Mouse (Mus musculus): ENCODE results near the gene Lsm14b. TPM values are rescaled to one million over a fixed set of nuclear protein-coding genes. Genes with fewer than 3 reads are reported as not detected.

The Lsm14b gene
- polyA plus RNA-seq, 1 experiment from 2014 or later, result 2.0 TPM

DNA sequence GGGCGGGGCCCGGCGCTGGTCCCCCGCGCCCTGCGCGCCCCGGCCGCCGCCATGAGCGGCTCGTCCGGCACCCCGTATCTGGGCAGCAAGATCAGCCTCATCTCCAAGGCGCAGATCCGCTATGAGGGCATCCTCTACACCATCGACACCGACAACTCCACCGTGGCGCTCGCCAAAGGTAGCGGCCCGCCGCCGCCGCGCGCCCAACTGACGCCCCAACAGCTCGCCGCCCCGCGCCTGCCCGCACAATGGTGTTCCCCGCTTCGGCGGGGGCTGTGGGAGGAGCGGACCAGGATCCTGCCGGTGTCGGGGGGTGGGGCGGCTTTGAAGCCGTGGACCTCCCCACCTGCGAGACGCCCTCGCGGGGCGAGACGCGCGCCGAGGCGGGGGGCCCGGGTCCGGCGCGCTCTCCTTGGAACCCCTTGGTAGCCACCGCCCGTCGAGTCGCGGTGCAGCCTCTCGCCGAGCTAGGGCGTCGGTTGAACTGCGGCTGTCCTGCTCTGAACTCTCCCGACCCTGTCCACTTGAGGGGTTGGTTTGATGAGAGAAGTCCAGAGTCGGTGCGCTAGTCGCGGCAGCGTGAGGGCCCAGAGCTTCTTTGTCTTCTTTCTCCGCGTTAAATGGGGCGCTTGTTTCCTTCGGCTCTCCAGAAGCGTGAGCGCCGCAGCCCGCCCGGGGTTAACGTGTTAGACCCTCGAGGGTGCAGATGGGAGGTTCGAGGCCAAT is 511 bp downstream of the Lsm14b start:
- under 1% methylated on average over 84 of the region's 84 CpGs for WGBS
- no peaks in the 10 kb centered on the region for H3K36me3 ChIP-seq (ENCODE audit: control insufficient read depth, insufficient read depth, low read length)
- ATAC-seq (ENCODE audit: insufficient read depth, low FRiP score), result peak; percentile 3; the same call in 1 of the 2 replicates

DNA sequence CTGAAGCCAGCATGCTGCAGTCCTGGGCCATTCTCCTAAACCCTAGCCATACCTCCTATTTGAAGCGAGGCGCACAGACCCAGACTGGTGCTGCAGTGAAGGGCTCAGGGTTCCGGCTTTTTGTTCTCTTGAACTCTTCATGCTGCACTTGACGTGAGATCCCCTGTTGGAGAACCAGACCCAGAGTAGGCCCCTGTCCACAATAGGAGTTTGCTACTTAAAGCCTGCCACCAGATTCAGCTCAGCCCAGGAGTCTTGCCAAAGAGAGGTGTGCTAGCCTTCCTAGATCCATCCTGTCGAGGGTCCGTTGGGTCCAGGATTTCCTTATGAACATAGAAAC is 1.0 kb downstream of the Lsm14b start:
- 0 out of 2 replicates have a peak overlapping the region, but pooled peaks have one; percentile 90 for H3K27ac ChIP-seq (ENCODE audit: low read length)

More for the DNA sequence above, 511 bp downstream of the Lsm14b start:
- peaks cover 8% of the 10 kb centered on the region for H3K27me3 ChIP-seq (ENCODE audit: control insufficient read depth, insufficient read depth, low read length)
- H3K9me3 ChIP-seq (replicated peaks; ENCODE audit: control insufficient read depth, low read length), result no peaks in the 10 kb centered on the region
- H3K9ac ChIP-seq (ENCODE audit: low read length), result peak overlapping the region; percentile 93
- H3K4me1 ChIP-seq (ENCODE audit: control insufficient read depth, insufficient read depth, low read length), result peaks cover 24% of the 10 kb centered on the region
- H3K27ac ChIP-seq (ENCODE audit: low read length), result peak overlapping the region; percentile 90
- H3K4me2 ChIP-seq (ENCODE audit: low read depth, low read length), result peak overlapping the region; percentile 92
- H3K4me3 ChIP-seq (replicated peaks; ENCODE audit: low read length), result peak overlapping the region; percentile 92

DNA sequence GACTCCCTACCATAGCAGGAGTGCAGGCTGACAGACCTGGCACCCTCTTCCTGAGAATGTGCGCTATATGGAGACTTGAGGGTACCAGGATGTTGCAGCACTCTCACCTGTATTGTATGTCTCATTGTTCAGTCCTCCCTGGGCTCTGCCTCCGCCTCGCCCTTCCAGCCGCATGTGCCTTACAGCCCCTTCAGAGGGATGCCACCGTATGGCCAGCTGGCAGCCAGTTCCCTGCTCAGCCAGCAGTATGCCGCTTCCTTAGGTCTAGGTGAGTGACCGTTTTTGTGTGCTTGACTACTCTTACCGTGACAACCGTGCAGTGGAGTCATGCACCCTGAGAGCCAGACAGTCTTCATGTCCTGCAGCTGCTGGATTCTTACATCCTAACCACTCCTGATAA is 3.0 kb downstream of the Lsm14b start:
- Histone ChIP-seq H3K4me2 (ENCODE audit: low read depth, low read length) (0 out of 2 replicates have a peak overlapping the region, but pooled peaks have one; percentile 92), H3K9me3 (replicated peaks; ENCODE audit: control insufficient read depth, low read length) (no peaks in the 10 kb centered on the region), H3K27ac (ENCODE audit: low read length) (no peak overlapping the region), H3K4me3 (replicated peaks; ENCODE audit: low read length) (no peak overlapping the region), H3K9ac (ENCODE audit: low read length) (no peak overlapping the region), H3K27me3 (ENCODE audit: control insufficient read depth, insufficient read depth, low read length) (peaks cover under 1% of the 10 kb centered on the region; the same call in 1 of the 2 replicates), H3K36me3 (ENCODE audit: control insufficient read depth, insufficient read depth, low read length) (peaks cover 11% of the 10 kb centered on the region; the same call in 1 of the 2 replicates), H3K4me1 (ENCODE audit: control insufficient read depth, insufficient read depth, low read length) (peaks cover 24% of the 10 kb centered on the region)
- 70% methylated on average over 9 of the region's 9 CpGs for WGBS
- ATAC-seq (ENCODE audit: insufficient read depth, low FRiP score), result no peak

More for the DNA sequence above, 1.0 kb downstream of the Lsm14b start:
- WGBS, result 5% methylated on average over 6 of the region's 6 CpGs
- Histone ChIP-seq H3K4me2 (ENCODE audit: low read depth, low read length) (peak overlapping the region; percentile 92), H3K9me3 (replicated peaks; ENCODE audit: control insufficient read depth, low read length) (no peaks in the 10 kb centered on the region), H3K4me3 (replicated peaks; ENCODE audit: low read length) (peak overlapping the region; percentile 92), H3K27me3 (ENCODE audit: control insufficient read depth, insufficient read depth, low read length) (peaks cover 7% of the 10 kb centered on the region), H3K36me3 (ENCODE audit: control insufficient read depth, insufficient read depth, low read length) (no peaks in the 10 kb centered on the region), H3K9ac (ENCODE audit: low read length) (peak overlapping the region; percentile 93), H3K4me1 (ENCODE audit: control insufficient read depth, insufficient read depth, low read length) (peaks cover 24% of the 10 kb centered on the region)
- ATAC-seq (ENCODE audit: insufficient read depth, low FRiP score), result no peak

DNA sequence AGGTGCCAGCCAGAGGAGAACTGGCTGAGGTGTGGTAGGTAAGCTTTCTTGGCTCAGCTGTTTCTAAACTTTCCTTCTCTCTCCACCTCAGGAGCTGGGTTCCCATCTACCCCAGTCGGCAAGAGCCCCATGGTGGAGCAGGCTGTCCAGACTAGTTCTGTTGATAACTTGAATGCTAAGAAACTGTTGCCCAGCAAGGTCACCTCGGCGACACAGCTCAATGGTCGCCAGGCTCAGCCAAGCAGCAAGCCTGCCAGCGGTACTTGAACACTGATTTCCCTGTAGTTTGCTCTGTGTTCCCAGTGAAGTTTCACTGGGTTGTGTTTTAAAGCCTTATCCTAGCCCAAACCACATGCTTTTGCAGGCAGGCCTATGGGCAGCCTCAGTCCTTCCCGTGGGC is 6.5 kb downstream of the Lsm14b start:
- no peak overlapping the region for H3K9ac ChIP-seq (ENCODE audit: low read length)
- H3K4me3 ChIP-seq (replicated peaks; ENCODE audit: low read length), result no peak overlapping the region
- no peak overlapping the region for H3K27ac ChIP-seq (ENCODE audit: low read length)
- H3K4me2 ChIP-seq (ENCODE audit: low read depth, low read length), result no peak overlapping the region
- 87% methylated on average over 6 of the region's 6 CpGs for WGBS
- ATAC-seq (ENCODE audit: insufficient read depth, low FRiP score), result no peak
- peaks cover 16% of the 10 kb centered on the region for H3K36me3 ChIP-seq (ENCODE audit: control insufficient read depth, insufficient read depth, low read length)
- peaks cover 14% of the 10 kb centered on the region for H3K4me1 ChIP-seq (ENCODE audit: control insufficient read depth, insufficient read depth, low read length)
- no peaks in the 10 kb centered on the region for H3K27me3 ChIP-seq (ENCODE audit: control insufficient read depth, insufficient read depth, low read length)
- no peaks in the 10 kb centered on the region for H3K9me3 ChIP-seq (replicated peaks; ENCODE audit: control insufficient read depth, low read length)

DNA sequence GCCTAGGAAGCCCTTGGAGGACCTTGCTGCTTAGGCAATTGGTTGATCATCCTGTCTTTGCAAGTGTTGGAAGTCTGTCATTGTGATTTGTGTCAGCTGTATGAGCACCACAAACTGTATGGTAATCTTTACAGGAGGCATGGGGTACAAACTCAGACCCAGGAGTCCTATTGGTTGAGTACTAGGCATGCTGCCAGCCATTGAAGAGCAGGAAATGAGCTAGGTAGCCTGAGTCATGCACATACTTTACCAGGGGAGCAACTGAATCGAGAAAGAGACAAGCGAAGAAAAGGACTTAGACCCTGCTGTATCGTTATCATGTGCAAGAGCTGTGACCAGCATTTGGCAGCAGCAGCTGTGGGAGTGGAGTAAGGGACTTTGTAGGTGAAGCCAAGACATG is 8.1 kb downstream of the Lsm14b start:
- H3K4me3 ChIP-seq (replicated peaks; ENCODE audit: low read length), result no peak overlapping the region
- H3K9ac ChIP-seq (ENCODE audit: low read length), result no peak overlapping the region
- H3K9me3 ChIP-seq (replicated peaks; ENCODE audit: control insufficient read depth, low read length), result no peaks in the 10 kb centered on the region
- no peak overlapping the region for H3K4me2 ChIP-seq (ENCODE audit: low read depth, low read length)
- WGBS, result 80% methylated on average over 3 of the region's 3 CpGs
- H3K27me3 ChIP-seq (ENCODE audit: control insufficient read depth, insufficient read depth, low read length), result no peaks in the 10 kb centered on the region
- H3K4me1 ChIP-seq (ENCODE audit: control insufficient read depth, insufficient read depth, low read length), result no peaks in the 10 kb centered on the region
- H3K27ac ChIP-seq (ENCODE audit: low read length), result no peak overlapping the region
- ATAC-seq (ENCODE audit: insufficient read depth, low FRiP score), result no peak
- H3K36me3 ChIP-seq (ENCODE audit: control insufficient read depth, insufficient read depth, low read length), result peaks cover 23% of the 10 kb centered on the region

DNA sequence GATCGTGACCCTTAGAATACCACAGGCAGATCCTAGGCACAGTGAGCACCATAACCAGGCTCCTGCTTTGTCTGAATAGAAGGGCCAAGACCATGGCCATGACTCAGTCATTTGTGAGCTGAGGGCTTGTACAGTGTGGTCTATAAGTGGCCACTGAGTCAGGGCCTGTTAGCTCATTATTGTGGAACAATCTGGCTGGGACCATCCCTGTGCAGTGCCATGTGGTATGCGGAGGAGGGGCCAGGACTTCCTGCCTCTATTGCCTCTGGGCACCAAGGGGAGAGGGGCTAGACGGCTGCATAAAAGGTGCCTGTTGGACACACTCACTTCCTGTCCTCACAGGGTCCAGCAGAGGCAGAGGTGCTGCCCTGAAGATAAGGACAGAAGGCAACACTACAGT is 9.2 kb downstream of the Lsm14b start:
- no peaks in the 10 kb centered on the region for H3K9me3 ChIP-seq (replicated peaks; ENCODE audit: control insufficient read depth, low read length)
- ATAC-seq (ENCODE audit: insufficient read depth, low FRiP score), result no peak
- WGBS, result 65% methylated on average over 3 of the region's 3 CpGs
- no peak overlapping the region for H3K4me3 ChIP-seq (replicated peaks; ENCODE audit: low read length)
- no peak overlapping the region for H3K9ac ChIP-seq (ENCODE audit: low read length)
- no peak overlapping the region for H3K27ac ChIP-seq (ENCODE audit: low read length)
- no peaks in the 10 kb centered on the region for H3K27me3 ChIP-seq (ENCODE audit: control insufficient read depth, insufficient read depth, low read length)
- peaks cover 23% of the 10 kb centered on the region for H3K36me3 ChIP-seq (ENCODE audit: control insufficient read depth, insufficient read depth, low read length)
- no peak overlapping the region for H3K4me2 ChIP-seq (ENCODE audit: low read depth, low read length)
- no peaks in the 10 kb centered on the region for H3K4me1 ChIP-seq (ENCODE audit: control insufficient read depth, insufficient read depth, low read length)

DNA sequence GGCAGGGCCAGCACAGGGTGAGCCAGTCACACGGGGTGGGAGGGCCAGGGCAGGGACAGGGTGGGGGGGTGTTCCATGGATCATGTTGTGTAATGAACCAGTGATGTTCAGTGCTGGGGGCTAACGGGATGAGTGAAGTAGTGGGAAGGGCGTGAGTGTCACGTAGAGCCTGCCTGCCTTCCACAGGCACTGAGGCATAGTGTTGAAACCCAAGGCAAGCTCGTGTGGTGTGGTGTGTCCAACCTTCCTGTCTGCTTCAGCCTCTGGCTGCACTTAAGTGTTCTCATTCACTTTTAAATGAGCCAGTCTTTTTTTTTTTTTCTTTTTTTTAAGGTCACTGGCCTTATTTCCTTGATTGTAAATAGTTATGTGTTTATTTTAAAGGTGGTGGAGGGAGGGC is 10.0 kb downstream of the Lsm14b start:
- Histone ChIP-seq H3K4me1 (ENCODE audit: control insufficient read depth, insufficient read depth, low read length) (no peaks in the 10 kb centered on the region), H3K9ac (ENCODE audit: low read length) (no peak overlapping the region), H3K27ac (ENCODE audit: low read length) (no peak overlapping the region), H3K4me3 (replicated peaks; ENCODE audit: low read length) (no peak overlapping the region), H3K4me2 (ENCODE audit: low read depth, low read length) (no peak overlapping the region), H3K27me3 (ENCODE audit: control insufficient read depth, insufficient read depth, low read length) (no peaks in the 10 kb centered on the region), H3K9me3 (replicated peaks; ENCODE audit: control insufficient read depth, low read length) (no peaks in the 10 kb centered on the region), H3K36me3 (ENCODE audit: control insufficient read depth, insufficient read depth, low read length) (peaks cover 23% of the 10 kb centered on the region)
- WGBS, result 60% methylated on average over 5 of the region's 5 CpGs
- ATAC-seq (ENCODE audit: insufficient read depth, low FRiP score), result no peak

DNA sequence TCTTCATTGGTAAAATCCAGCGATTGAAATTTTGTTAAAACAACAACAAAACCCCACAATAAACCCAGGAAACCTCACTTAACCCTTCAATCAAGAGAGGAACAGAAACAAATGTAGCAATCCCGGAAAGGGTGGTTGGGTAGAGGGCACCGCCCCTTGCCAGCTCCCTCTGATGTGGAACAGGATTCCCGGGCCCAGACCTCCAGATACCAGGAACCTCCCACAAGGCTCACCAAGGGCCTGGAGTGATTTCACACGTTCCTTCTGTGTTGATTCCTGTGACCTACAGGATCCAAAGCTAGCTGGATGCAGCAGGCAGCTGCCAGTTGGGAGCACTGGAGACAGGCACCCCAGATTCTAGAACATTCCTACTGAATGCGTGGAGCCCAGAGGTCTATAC is 15.6 kb downstream of the Lsm14b start:
- ATAC-seq (ENCODE audit: insufficient read depth, low FRiP score), result no peak
- Histone ChIP-seq H3K27me3 (ENCODE audit: control insufficient read depth, insufficient read depth, low read length) (no peaks in the 10 kb centered on the region), H3K4me1 (ENCODE audit: control insufficient read depth, insufficient read depth, low read length) (peaks cover 20% of the 10 kb centered on the region), H3K36me3 (ENCODE audit: control insufficient read depth, insufficient read depth, low read length) (peaks cover 13% of the 10 kb centered on the region), H3K9ac (ENCODE audit: low read length) (peak overlapping the region; percentile 92), H3K27ac (ENCODE audit: low read length) (no peak overlapping the region), H3K9me3 (replicated peaks; ENCODE audit: control insufficient read depth, low read length) (no peaks in the 10 kb centered on the region), H3K4me2 (ENCODE audit: low read depth, low read length) (peak overlapping the region; percentile 89; the same call in 1 of the 2 replicates), H3K4me3 (replicated peaks; ENCODE audit: low read length) (peak overlapping the region; percentile 99)
- 38% methylated on average over 6 of the region's 6 CpGs for WGBS

DNA sequence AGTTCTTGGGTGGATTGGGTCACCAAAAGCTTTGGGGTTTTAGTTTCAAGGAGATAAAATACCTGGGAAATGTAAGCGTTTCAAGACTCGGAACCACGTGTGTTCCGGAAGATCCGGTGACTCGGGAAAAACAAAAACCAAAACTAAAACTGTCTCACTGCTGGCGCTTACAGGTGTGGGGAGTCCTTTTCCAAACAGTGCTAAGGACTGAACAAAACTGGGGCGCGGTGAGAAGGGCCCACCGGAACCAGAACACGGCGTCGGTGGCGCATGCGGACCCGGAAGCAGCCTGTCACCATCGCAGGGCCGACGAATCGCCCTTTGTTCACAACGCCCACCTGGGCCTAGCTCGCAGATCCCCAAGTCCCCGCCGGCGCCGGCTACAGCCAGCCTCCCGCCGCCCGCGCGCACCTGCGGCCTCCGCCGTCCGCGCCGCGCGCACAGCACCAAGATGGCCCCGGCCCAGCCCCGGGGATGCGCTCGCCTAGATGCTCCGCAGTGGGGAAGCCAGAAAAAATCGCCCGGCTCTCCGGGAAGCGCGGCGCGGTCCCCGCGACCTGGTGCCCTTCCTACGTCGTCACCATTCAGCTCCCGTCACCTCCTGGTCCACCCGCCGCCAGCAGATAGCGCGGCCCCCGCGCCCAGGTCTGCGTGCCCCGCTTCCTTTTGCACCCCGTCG is 16.9 kb downstream of the Lsm14b start:
- ATAC-seq (ENCODE audit: insufficient read depth, low FRiP score), result peak; percentile 57
- peaks cover 20% of the 10 kb centered on the region for H3K4me1 ChIP-seq (ENCODE audit: control insufficient read depth, insufficient read depth, low read length)
- peak overlapping the region; percentile 92 for H3K9ac ChIP-seq (ENCODE audit: low read length)
- no peaks in the 10 kb centered on the region for H3K27me3 ChIP-seq (ENCODE audit: control insufficient read depth, insufficient read depth, low read length)
- no peaks in the 10 kb centered on the region for H3K9me3 ChIP-seq (replicated peaks; ENCODE audit: control insufficient read depth, low read length)
- H3K27ac ChIP-seq (ENCODE audit: low read length), result peak overlapping the region; percentile 92
- H3K36me3 ChIP-seq (ENCODE audit: control insufficient read depth, insufficient read depth, low read length), result peaks cover 4% of the 10 kb centered on the region; the same call in 1 of the 2 replicates
- peak overlapping the region; percentile 89 for H3K4me2 ChIP-seq (ENCODE audit: low read depth, low read length)
- under 1% methylated on average over 66 of the region's 66 CpGs for WGBS
- peak overlapping the region; percentile 99 for H3K4me3 ChIP-seq (replicated peaks; ENCODE audit: low read length)
